Mouse (Mus musculus) bone marrow macrophage, adult 2 months (primary cell): ENCODE measurements around the gene Pilrb2. TPM values are rescaled to one million over a fixed set of nuclear protein-coding genes. Genes with fewer than 3 reads are reported as not detected.

Experiments
- H3K27ac ChIP-seq: 2 replicates; pipeline ENCODE4 v1.5.1; 2012; ENCODE audit warnings: low read depth, low read length; ENCODE audit not compliant: insufficient read depth
- H3K4me1 ChIP-seq: 2 replicates; pipeline ENCODE4 v1.6.1; 2012; ENCODE audit warnings: low read length; ENCODE audit not compliant: control insufficient read depth, insufficient read depth
- H3K4me3 ChIP-seq: 2 replicates; pipeline ENCODE4 v1.5.1; 2012; ENCODE audit warnings: mild to moderate bottlenecking, low read length, moderate library complexity; ENCODE audit not compliant: insufficient read depth
- CTCF ChIP-seq: IDR thresholded peaks from 2 replicates; pipeline ENCODE4 v1.5.1; 2012; ENCODE audit warnings: low read depth, mild to moderate bottlenecking, low read length, moderate library complexity
- POLR2A ChIP-seq: IDR thresholded peaks from 2 replicates; pipeline ENCODE4 v1.6.1; 2012; ENCODE audit warnings: mild to moderate bottlenecking, low read depth, low read length, borderline replicate concordance
- polyA plus RNA-seq: library from polyadenylated mRNA; stranded (reverse); fragments of >200 nt; gene quantifications from 2 replicates; pipeline ENCODE4 v1.2.4, GENCODE M21; 2012; ENCODE audit not compliant: missing spikeins, insufficient read depth, insufficient read length

The Pilrb2 gene
- polyA plus RNA-seq, result 37.4 and 42.3 TPM in 2 replicates

GRCm38 (mm10) chr5:137871644-137872380 is at the start of gene Pilrb2:
Gene Pilrb2 (minus strand): TSS chr5:137871815.
- Histone ChIP-seq H3K4me3 (peak within 1 kb of the TSS; percentile 51), H3K27ac (peak within 1 kb of the TSS; percentile 74), H3K4me1 (peaks cover 25% of the 10 kb centered on the region)

GRCm38 (mm10) chr5:137915550-137915949 is 43.9 kb upstream of the Pilrb2 start:
- Histone ChIP-seq H3K27ac (no peak overlapping the region), H3K4me1 (no peaks in the 10 kb centered on the region), H3K4me3 (no peak overlapping the region)
- TF ChIP-seq CTCF, result no peak
- no peak for TF ChIP-seq POLR2A

GRCm38 (mm10) chr5:137914508-137914907 is 42.9 kb upstream of the Pilrb2 start:
- no peak overlapping the region for H3K4me3 ChIP-seq
- H3K4me1 ChIP-seq, result no peaks in the 10 kb centered on the region
- TF ChIP-seq CTCF (no peak), POLR2A (no peak)
- H3K27ac ChIP-seq, result no peak overlapping the region

- Histone ChIP-seq H3K4me3 (no peak overlapping the region), H3K4me1 (no peaks in the 10 kb centered on the region), H3K27ac (no peak overlapping the region)
- TF ChIP-seq CTCF (no peak), POLR2A (no peak)
These were observed 38.1 kb upstream of the Pilrb2 start for GRCm38 (mm10) chr5:137909564-137910262.

- no peak for TF ChIP-seq POLR2A
- TF ChIP-seq CTCF, result no peak
- 0 out of 2 replicates have a peak, but pooled peaks cover 3% of the 10 kb centered on the region for H3K4me1 ChIP-seq
- no peak overlapping the region for H3K4me3 ChIP-seq
- H3K27ac ChIP-seq, result no peak overlapping the region
These were observed 26.2 kb upstream of the Pilrb2 start for GRCm38 (mm10) chr5:137897812-137898211.

- no peaks in the 10 kb centered on the region for H3K4me1 ChIP-seq
- no peak for TF ChIP-seq CTCF
- TF ChIP-seq POLR2A, result no peak
- no peak overlapping the region for H3K4me3 ChIP-seq
- H3K27ac ChIP-seq, result no peak overlapping the region
These were observed 21.3 kb upstream of the Pilrb2 start for GRCm38 (mm10) chr5:137892954-137893353.

- Histone ChIP-seq H3K4me3 (no peak overlapping the region), H3K27ac (no peak overlapping the region), H3K4me1 (peaks cover 29% of the 10 kb centered on the region)
- no peak for TF ChIP-seq CTCF
- TF ChIP-seq POLR2A, result no peak
These were observed 16.1 kb upstream of the Pilrb2 start for GRCm38 (mm10) chr5:137887666-137888065.

GRCm38 (mm10) chr5:137885894-137886293 is 14.3 kb upstream of the Pilrb2 start:
- no peak overlapping the region for H3K4me3 ChIP-seq
- H3K4me1 ChIP-seq, result peaks cover 42% of the 10 kb centered on the region
- no peak overlapping the region for H3K27ac ChIP-seq
- TF ChIP-seq POLR2A (no peak), CTCF (peak; percentile 63)

GRCm38 (mm10) chr5:137883345-137883744 is 11.7 kb upstream of the Pilrb2 start:
- no peak overlapping the region for H3K4me3 ChIP-seq
- TF ChIP-seq CTCF, result no peak
- no peak for TF ChIP-seq POLR2A
- H3K27ac ChIP-seq, result peak overlapping the region; percentile 78
- H3K4me1 ChIP-seq, result peaks cover 42% of the 10 kb centered on the region

GRCm38 (mm10) chr5:137882922-137883321 is 11.3 kb upstream of the Pilrb2 start:
- TF ChIP-seq CTCF, result no peak
- no peak for TF ChIP-seq POLR2A
- Histone ChIP-seq H3K4me1 (peaks cover 42% of the 10 kb centered on the region), H3K27ac (peak overlapping the region; percentile 78), H3K4me3 (no peak overlapping the region)
